Mouse (Mus musculus) liver, adult 2 months (tissue): Measurements from ENCODE around the gene Srbd1. TPM values are rescaled to one million over a fixed set of nuclear protein-coding genes. Genes with fewer than 3 reads are reported as not detected.

ENCODE experiments used
- DNase-seq: peaks from one replicate; pipeline ENCODE4 v3.0.0-alpha.2; 2011; ENCODE audit warnings: low read depth, low spot score; ENCODE audit errors: extremely low read depth
- H3K27ac ChIP-seq: fragments of 200-500 bp; replicated peaks from 2 replicates; pipeline ENCODE4 v1.5.1; 2012; ENCODE audit warnings: low read depth, mild to moderate bottlenecking, control low read depth, inconsistent platforms, low read length; ENCODE audit not compliant: insufficient read depth
- H3K27me3 ChIP-seq: fragments of 200-500 bp; 2 replicates; pipeline ENCODE4 v1.6.1; 2012; ENCODE audit warnings: mild to moderate bottlenecking, moderate library complexity, low read length, inconsistent platforms; ENCODE audit not compliant: control insufficient read depth, insufficient read depth
- H3K36me3 ChIP-seq: fragments of 200-500 bp; 2 replicates; pipeline ENCODE4 v1.6.1; 2012; ENCODE audit warnings: low read length, inconsistent platforms; ENCODE audit not compliant: control insufficient read depth, insufficient read depth
- H3K4me1 ChIP-seq: fragments of 200-500 bp; 2 replicates; pipeline ENCODE4 v1.6.1; 2011; ENCODE audit warnings: low read length; ENCODE audit not compliant: control insufficient read depth, insufficient read depth
- H3K4me3 ChIP-seq: fragments of 200-500 bp; 2 replicates; pipeline ENCODE4 v1.5.1; 2011; ENCODE audit warnings: low read depth, mild to moderate bottlenecking, control low read depth, low read length, moderate library complexity; ENCODE audit not compliant: insufficient read depth
- H3K79me2 ChIP-seq: fragments of 200-500 bp; 2 replicates; pipeline ENCODE4 v1.6.1; 2012; ENCODE audit warnings: inconsistent platforms, mild to moderate bottlenecking, low read length, moderate library complexity; ENCODE audit not compliant: control insufficient read depth, insufficient read depth
- H3K9ac ChIP-seq: fragments of 200-500 bp; 2 replicates; pipeline ENCODE4 v1.6.1; 2012; ENCODE audit warnings: low read depth, mild to moderate bottlenecking, control low read depth, inconsistent platforms, low read length
- CTCF ChIP-seq: fragments of 200-500 bp; IDR thresholded peaks from 2 replicates; pipeline ENCODE4 v1.5.1; 2011; ENCODE audit warnings: low read depth, low read length, control low read depth
- POLR2A ChIP-seq: fragments of 200-500 bp; IDR thresholded peaks from 2 replicates; pipeline ENCODE4 v1.6.1; 2011; ENCODE audit warnings: low read length, control low read depth; ENCODE audit not compliant: insufficient read depth; ENCODE audit errors: extremely low read depth
- WGBS: fragments of 180-500 bp; shearing (Covaris S2); methylation state at CpG from one replicate; pipeline ENCODE4 v1.1.7; 2018; 5-methylcytosine and 5-hydroxymethylcytosine counted together
- polyA plus RNA-seq: library from polyadenylated mRNA; depleted of rRNA; stranded (reverse); fragments of >200 nt; gene quantifications from 2 replicates; pipeline ENCODE4 v1.2.3, GENCODE M21; 2012
- total RNA-seq: library from RNA; depleted of rRNA; stranded (reverse); fragments of >200 nt; gene quantifications from 2 replicates; pipeline ENCODE4 v1.2.3, GENCODE M21; 2014

Srbd1 gene
- total and polyA plus RNA-seq, 2 experiments = 2.1 to 20.9 TPM

GRCm38 (mm10) chr17:86021231-86021630 is 123.7 kb downstream of the Srbd1 start:
- DNase-seq = no peak
- H3K27me3 ChIP-seq = no peaks in the 10 kb centered on the region
- H3K4me3 ChIP-seq = no peak overlapping the region
- H3K9ac ChIP-seq = no peak overlapping the region
- 97% methylated on average over 5 of the region's 5 CpGs for WGBS
- no peak overlapping the region for H3K27ac ChIP-seq
- no peaks in the 10 kb centered on the region for H3K36me3 ChIP-seq
- no peaks in the 10 kb centered on the region for H3K4me1 ChIP-seq
- no peak for TF ChIP-seq POLR2A
- no peak for TF ChIP-seq CTCF
- no peaks in the 10 kb centered on the region for H3K79me2 ChIP-seq

- 97% methylated on average over 1 of the region's 1 CpGs for WGBS
- no peaks in the 10 kb centered on the region for H3K79me2 ChIP-seq
- H3K4me3 ChIP-seq = no peak overlapping the region
- TF ChIP-seq POLR2A = no peak
- no peak for TF ChIP-seq CTCF
- H3K27ac ChIP-seq = no peak overlapping the region
- H3K36me3 ChIP-seq = no peaks in the 10 kb centered on the region
- DNase-seq = no peak
- no peaks in the 10 kb centered on the region for H3K27me3 ChIP-seq
- no peak overlapping the region for H3K9ac ChIP-seq
- no peaks in the 10 kb centered on the region for H3K4me1 ChIP-seq
Measured at GRCm38 (mm10) chr17:86019793-86020192, 125.2 kb downstream of the Srbd1 start.

GRCm38 (mm10) chr17:86014246-86014645 is 130.7 kb downstream of the Srbd1 start:
- Histone ChIP-seq H3K4me1 (no peaks in the 10 kb centered on the region), H3K27me3 (no peaks in the 10 kb centered on the region), H3K4me3 (no peak overlapping the region), H3K79me2 (no peaks in the 10 kb centered on the region), H3K27ac (no peak overlapping the region), H3K9ac (no peak overlapping the region), H3K36me3 (no peaks in the 10 kb centered on the region)
- TF ChIP-seq CTCF = no peak
- no peak for TF ChIP-seq POLR2A
- 90% methylated on average over 4 of the region's 4 CpGs for WGBS
- no peak for DNase-seq

- WGBS = 90% methylated on average over 1 of the region's 1 CpGs
Measured at GRCm38 (mm10) chr17:86012576-86012975, 132.4 kb downstream of the Srbd1 start.

GRCm38 (mm10) chr17:86011849-86012248 is 133.1 kb downstream of the Srbd1 start:
- no peaks in the 10 kb centered on the region for H3K79me2 ChIP-seq
- WGBS = 95% methylated on average over 3 of the region's 3 CpGs
- TF ChIP-seq CTCF (no peak), POLR2A (no peak)
- no peak overlapping the region for H3K9ac ChIP-seq
- no peak overlapping the region for H3K27ac ChIP-seq
- H3K4me3 ChIP-seq = no peak overlapping the region
- H3K27me3 ChIP-seq = no peaks in the 10 kb centered on the region
- H3K36me3 ChIP-seq = no peaks in the 10 kb centered on the region
- DNase-seq = no peak
- H3K4me1 ChIP-seq = no peaks in the 10 kb centered on the region

More at GRCm38 (mm10) chr17:86012576-86012975, 132.4 kb downstream of the Srbd1 start:
- Histone ChIP-seq H3K27ac (no peak overlapping the region), H3K4me1 (no peaks in the 10 kb centered on the region), H3K9ac (no peak overlapping the region), H3K36me3 (no peaks in the 10 kb centered on the region), H3K27me3 (no peaks in the 10 kb centered on the region), H3K4me3 (no peak overlapping the region), H3K79me2 (no peaks in the 10 kb centered on the region)
- TF ChIP-seq CTCF = no peak
- no peak for TF ChIP-seq POLR2A
- DNase-seq = no peak

- H3K4me3 ChIP-seq = no peak overlapping the region
- no peak overlapping the region for H3K9ac ChIP-seq
- no peak for TF ChIP-seq POLR2A
- TF ChIP-seq CTCF = no peak
- no peaks in the 10 kb centered on the region for H3K79me2 ChIP-seq
- H3K27me3 ChIP-seq = no peaks in the 10 kb centered on the region
- DNase-seq = no peak
- no peaks in the 10 kb centered on the region for H3K4me1 ChIP-seq
- H3K36me3 ChIP-seq = 0 out of 2 replicates have a peak, but pooled peaks cover 2% of the 10 kb centered on the region
- WGBS = 92% methylated on average over 10 of the region's 10 CpGs
- no peak overlapping the region for H3K27ac ChIP-seq
Measured at GRCm38 (mm10) chr17:86008401-86008800, 136.6 kb downstream of the Srbd1 start.
